Mouse (Mus musculus): ENCODE data around the gene Il10ra. TPM values are rescaled to one million over a fixed set of nuclear protein-coding genes. Genes with fewer than 3 reads are reported as not detected.
A peak's percentile ranks its signal among the peaks of the same experiment; 100 is the strongest.

The Il10ra gene
- polyA plus RNA-seq (2016; fragmentation: Nextera tagmentation; extraction: Ambion mirVana) = 0.56 TPM in 2 replicates

DNA sequence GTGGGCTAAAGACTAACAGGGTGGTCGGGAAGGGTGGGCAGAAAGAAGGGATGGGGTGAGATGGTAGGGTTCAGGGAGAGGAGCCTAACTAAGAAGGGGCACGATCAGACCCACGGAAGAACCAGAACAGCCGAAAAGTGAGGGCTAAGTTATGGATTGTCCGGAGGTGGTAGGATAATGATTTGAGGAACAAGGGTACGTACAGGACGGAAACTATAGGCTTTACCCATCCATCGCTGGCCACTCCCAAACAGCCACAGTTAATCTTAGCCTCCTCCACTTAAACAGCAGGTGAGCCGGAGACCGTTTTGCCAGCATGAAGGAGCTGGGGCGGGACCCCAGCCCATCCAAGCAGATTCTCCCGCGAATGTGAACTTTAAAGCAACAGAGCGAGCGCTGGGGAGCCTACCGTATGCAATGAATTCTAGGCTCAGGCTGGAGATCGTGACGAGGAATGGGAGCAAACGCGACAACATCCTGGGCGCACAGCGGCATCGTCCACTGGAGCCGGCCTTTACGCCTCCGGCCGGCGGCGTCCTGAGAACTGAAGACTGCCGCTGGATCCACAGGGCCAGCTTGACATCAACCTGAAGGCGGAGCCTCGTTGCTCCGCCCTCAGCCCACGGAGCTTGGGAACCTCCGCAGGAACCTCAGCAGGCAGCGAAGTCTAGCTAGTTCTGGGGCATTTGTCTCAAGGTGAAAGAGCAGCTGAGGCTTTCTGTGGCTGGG is at the start of gene Il10ra:
Gene Il10ra, minus strand, starts transcription at position 553 of the 729 bp plus-strand sequence.
- Histone ChIP-seq H3K4me1 (peaks cover 13% of the 10 kb centered on the region), H3K9ac (replicated peaks) (peak within 1 kb of the TSS; percentile 26; the same call in 1 of the 2 replicates), H3K4me3 (peak within 1 kb of the TSS; percentile 39), H3K27ac (replicated peaks) (no peak within 1 kb of the TSS), H3K36me3 (no peaks in the 10 kb centered on the region), H3K9me3 (no peaks in the 10 kb centered on the region), H3K27me3 (peaks cover 44% of the 10 kb centered on the region), H3K4me2 (replicated peaks) (peak within 1 kb of the TSS; percentile 66)
- no peak for ATAC-seq (ENCODE audit: low FRiP score, low read depth)
- 7% methylated on average over 36 of the region's 36 CpGs for WGBS

DNA sequence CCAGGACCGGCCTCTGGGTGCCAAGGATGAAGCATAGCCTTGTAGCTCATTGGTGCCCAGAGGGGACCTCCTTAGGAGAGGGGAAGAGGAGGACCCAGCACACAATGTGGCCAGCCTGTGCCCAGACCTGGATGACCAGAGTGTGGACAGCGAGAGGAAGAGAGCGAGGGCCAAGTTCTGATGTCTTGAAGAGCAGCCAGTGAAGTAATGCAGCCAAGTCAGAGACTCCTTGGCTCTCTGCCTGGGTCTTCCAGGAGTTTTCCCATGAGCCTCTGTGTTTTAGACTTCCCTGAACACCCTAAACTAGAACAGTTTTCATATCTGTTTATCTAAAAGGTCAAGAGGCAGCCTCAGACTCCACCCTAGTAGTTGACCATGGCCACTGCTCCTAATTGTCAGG is 48.7 kb upstream of the Il10ra start:
- Histone ChIP-seq H3K27me3 (no peaks in the 10 kb centered on the region), H3K36me3 (no peaks in the 10 kb centered on the region), H3K4me3 (no peak overlapping the region), H3K4me2 (replicated peaks) (no peak overlapping the region), H3K27ac (replicated peaks) (no peak overlapping the region), H3K4me1 (no peaks in the 10 kb centered on the region), H3K9me3 (no peaks in the 10 kb centered on the region), H3K9ac (replicated peaks) (no peak overlapping the region)
- ATAC-seq (ENCODE audit: low FRiP score, low read depth) = no peak
- 91% methylated on average over 3 of the region's 3 CpGs for WGBS

DNA sequence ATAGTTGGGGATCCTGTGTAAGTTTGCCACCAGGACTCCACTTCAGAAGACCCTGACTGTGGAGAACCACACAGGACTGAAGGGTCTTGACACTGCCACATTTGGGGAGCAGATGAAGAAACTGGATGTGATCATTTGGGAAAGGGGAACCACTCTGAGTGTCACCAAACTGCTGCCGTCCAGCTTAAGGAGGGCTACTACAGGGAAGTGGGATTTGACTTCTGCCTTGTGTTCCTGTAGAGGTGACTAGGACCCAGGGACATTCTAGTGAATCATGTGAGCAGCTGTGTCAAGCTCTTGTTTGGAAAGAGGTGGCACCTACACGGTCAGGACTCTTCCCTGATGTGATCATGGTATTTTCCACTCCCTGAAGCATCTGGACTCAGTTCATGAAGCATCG is 45.0 kb upstream of the Il10ra start:
- Histone ChIP-seq H3K9me3 (no peaks in the 10 kb centered on the region), H3K27ac (replicated peaks) (no peak overlapping the region), H3K4me2 (replicated peaks) (no peak overlapping the region), H3K9ac (replicated peaks) (no peak overlapping the region), H3K27me3 (no peaks in the 10 kb centered on the region), H3K4me1 (no peaks in the 10 kb centered on the region), H3K36me3 (no peaks in the 10 kb centered on the region), H3K4me3 (no peak overlapping the region)
- WGBS = 80% methylated on average over 3 of the region's 3 CpGs
- ATAC-seq (ENCODE audit: low FRiP score, low read depth) = no peak

DNA sequence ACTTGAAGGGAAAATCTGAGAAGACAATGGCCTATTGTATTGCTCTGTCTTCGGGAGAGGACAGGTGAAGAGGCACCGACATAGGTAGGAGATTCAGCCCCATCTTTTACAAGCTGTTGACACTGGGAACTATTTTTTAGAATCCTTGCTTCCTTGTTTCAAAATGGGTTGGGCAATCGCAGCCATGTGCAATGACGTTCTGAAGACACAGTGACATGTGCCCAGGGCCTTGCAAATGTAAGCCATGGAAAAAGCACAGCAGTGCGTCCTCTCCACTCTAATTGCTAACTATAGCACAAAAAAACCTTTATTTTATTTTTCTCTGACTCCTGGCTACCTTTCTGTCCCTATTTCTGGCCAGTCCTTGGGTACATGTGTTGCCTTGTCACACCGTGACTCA is 42.9 kb upstream of the Il10ra start:
- 88% methylated on average over 6 of the region's 6 CpGs for WGBS
- no peak overlapping the region for H3K4me2 ChIP-seq (replicated peaks)
- no peaks in the 10 kb centered on the region for H3K9me3 ChIP-seq
- H3K27ac ChIP-seq (replicated peaks) = no peak overlapping the region
- H3K27me3 ChIP-seq = no peaks in the 10 kb centered on the region
- H3K36me3 ChIP-seq = no peaks in the 10 kb centered on the region
- H3K9ac ChIP-seq (replicated peaks) = no peak overlapping the region
- no peak overlapping the region for H3K4me3 ChIP-seq
- no peak for ATAC-seq (ENCODE audit: low FRiP score, low read depth)
- H3K4me1 ChIP-seq = no peaks in the 10 kb centered on the region

DNA sequence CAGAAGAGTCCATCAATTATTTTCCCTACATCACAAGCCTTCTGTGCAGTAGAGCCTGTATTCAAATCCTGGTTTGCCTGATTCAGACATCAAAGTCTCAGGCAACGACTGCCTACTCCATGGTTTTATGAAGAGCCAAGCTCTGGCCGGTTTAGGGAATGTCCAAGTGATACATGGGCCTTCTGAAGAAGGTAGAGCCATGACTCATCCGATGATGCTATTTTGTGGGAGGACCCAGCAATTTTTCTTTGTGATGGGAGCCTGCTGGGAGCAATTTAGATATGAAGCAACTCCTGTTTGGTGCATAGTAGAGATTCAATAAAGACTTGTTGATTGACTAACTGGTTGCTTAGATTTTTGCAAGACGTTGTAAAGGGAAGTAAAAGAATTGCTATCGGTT is 39.6 kb upstream of the Il10ra start:
- no peak for ATAC-seq (ENCODE audit: low FRiP score, low read depth)
- no peak overlapping the region for H3K27ac ChIP-seq (replicated peaks)
- no peaks in the 10 kb centered on the region for H3K27me3 ChIP-seq
- H3K9ac ChIP-seq (replicated peaks) = no peak overlapping the region
- H3K4me3 ChIP-seq = no peak overlapping the region
- no peak overlapping the region for H3K4me2 ChIP-seq (replicated peaks)
- no peaks in the 10 kb centered on the region for H3K4me1 ChIP-seq
- no peaks in the 10 kb centered on the region for H3K9me3 ChIP-seq
- WGBS = 87% methylated on average over 5 of the region's 5 CpGs
- H3K36me3 ChIP-seq = no peaks in the 10 kb centered on the region

DNA sequence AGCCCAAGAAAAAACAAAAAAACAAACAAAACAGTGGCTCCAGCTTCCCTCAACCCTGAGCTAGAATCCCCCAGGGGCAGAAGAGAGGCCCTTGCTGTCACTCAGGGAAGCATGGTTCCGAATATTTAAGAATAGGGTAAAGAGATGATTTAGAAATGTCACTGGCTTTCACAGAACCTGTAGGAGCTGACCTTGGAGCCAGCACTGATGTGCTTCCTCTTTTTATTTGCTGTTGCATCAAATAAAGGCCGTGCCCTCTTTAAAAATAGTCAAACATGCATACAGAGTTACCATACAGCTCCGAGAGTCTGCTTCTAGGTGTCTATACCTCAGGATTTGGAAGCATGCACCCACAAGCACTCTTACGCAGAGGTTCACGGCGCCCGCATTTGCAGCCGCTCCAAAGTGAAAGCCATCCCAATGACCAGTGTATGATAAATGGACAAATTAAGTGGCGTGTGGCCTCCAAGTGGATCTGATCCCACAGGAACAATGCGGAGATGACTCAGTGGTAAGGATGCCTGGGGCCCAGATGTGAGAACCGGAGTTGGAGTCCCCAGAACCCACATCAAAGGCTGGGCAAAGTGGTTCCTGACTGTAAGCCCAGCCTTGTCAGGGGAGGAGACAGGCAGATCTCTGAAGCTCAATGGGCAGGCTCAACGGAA is 37.9 kb upstream of the Il10ra start:
- WGBS = 88% methylated on average over 12 of the region's 12 CpGs
- no peaks in the 10 kb centered on the region for H3K4me1 ChIP-seq
- no peak for ATAC-seq (ENCODE audit: low FRiP score, low read depth)

DNA sequence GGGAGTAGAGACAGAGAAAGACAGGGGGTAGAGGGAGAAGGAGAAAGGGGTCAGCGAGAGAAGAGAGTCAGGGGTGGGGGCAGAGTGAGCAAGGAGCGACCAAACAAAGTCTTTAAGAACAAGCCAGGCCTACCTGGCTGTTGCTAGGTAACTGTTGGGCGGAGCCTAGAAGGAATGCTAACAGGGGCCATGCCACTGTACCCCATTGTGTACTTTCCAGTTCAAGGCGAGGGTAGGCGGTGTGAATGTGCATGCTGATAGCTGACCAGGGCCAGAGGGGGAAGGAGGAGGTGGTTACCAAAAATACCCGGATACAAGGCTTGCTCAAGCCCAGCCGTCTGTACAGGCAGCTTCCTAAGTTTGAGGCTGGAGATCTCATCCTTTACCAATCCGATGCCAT is 32.8 kb upstream of the Il10ra start:
- Histone ChIP-seq H3K4me1 (peaks cover 4% of the 10 kb centered on the region), H3K36me3 (no peaks in the 10 kb centered on the region), H3K9me3 (0 out of 2 replicates have a peak, but pooled peaks cover 3% of the 10 kb centered on the region), H3K4me2 (replicated peaks) (no peak overlapping the region), H3K9ac (replicated peaks) (no peak overlapping the region), H3K27me3 (peaks cover 6% of the 10 kb centered on the region), H3K27ac (replicated peaks) (no peak overlapping the region), H3K4me3 (no peak overlapping the region)
- WGBS = 87% methylated on average over 8 of the region's 8 CpGs
- no peak for ATAC-seq (ENCODE audit: low FRiP score, low read depth)

More for the DNA sequence above, 37.9 kb upstream of the Il10ra start:
- Histone ChIP-seq H3K9me3 (no peaks in the 10 kb centered on the region), H3K4me3 (no peak overlapping the region), H3K9ac (replicated peaks) (no peak overlapping the region), H3K27me3 (no peaks in the 10 kb centered on the region), H3K27ac (replicated peaks) (no peak overlapping the region), H3K4me2 (replicated peaks) (no peak overlapping the region), H3K36me3 (no peaks in the 10 kb centered on the region)

DNA sequence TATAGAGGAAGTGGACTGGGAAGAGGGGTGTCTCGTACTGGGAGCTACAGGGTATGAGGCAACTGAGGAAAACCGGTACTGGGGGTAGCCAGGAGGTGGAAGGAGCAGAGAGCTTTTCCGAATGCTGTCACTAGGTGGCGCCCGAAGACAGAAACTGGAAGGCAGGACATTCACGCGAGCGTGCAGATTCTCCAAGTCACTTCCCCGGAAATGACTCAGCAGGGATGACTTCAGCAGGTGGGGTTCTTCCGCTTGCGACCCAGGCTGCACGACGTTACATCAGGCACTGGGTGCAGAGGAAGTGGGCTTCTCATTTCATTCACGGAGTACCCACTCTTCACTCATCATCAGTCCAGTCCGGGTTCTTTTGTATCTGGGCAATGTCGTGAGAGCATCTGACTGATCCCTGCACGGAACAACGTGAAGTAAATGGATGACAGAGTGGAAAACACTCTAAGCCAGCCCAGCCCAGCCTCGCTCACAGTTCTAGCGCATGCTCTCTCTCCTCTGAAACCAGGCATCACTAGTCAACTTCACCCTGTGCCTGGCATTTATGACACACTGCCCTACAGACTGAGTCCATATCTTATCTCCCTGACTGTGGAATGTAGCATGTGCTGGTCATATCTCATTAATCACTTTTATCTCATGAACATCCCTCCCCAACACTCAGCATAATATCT is 31.6 kb upstream of the Il10ra start:
- Histone ChIP-seq H3K4me3 (peak overlapping the region; percentile 24), H3K36me3 (no peaks in the 10 kb centered on the region), H3K27ac (replicated peaks) (no peak overlapping the region), H3K4me2 (replicated peaks) (peak overlapping the region; percentile 50), H3K4me1 (peaks cover 4% of the 10 kb centered on the region), H3K9ac (replicated peaks) (no peak overlapping the region), H3K9me3 (0 out of 2 replicates have a peak, but pooled peaks cover 3% of the 10 kb centered on the region), H3K27me3 (peaks cover 6% of the 10 kb centered on the region)
- ATAC-seq (ENCODE audit: low FRiP score, low read depth) = peak; percentile 83
- 21% methylated on average over 20 of the region's 20 CpGs for WGBS

DNA sequence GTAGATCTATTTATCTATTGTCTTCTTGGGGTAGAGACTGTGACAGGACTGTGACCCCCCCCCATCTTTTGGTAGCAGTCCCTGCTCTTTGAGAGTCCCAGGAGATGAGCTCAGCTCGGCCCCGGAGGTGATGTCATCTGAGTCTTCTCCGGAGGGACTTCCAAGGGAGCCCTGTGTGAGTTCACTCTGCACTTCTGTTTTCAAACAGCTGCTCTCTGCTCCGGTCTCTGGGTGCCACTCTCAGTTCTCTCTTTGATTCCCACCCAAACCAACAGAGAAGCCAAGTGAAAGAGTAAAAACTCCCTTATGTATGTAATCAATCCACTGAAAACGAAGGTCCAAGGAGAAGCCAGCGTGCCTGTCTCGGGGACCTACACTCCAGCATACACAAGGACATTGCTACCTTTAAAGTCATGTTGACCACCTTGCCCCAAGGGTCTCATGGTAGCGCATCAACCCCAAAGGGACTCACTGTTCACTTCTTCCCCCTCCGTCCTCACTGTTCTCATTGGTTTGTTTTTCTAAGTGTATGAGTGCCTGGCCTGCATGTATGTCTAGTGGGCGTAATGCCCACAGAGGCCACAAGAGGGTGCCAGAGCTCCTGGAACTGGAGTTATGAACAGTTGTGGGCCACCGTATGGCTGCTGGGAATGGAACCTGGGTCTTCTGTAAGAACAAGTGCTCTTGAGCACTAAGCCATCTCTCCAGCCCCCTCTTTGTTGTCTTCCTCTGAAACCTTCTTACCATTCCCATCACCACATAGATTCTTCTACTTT is 30.5 kb upstream of the Il10ra start:
- Histone ChIP-seq H3K4me1 (peaks cover 4% of the 10 kb centered on the region), H3K36me3 (no peaks in the 10 kb centered on the region), H3K27me3 (peaks cover 6% of the 10 kb centered on the region), H3K4me3 (no peak overlapping the region), H3K27ac (replicated peaks) (no peak overlapping the region), H3K9ac (replicated peaks) (no peak overlapping the region), H3K9me3 (0 out of 2 replicates have a peak, but pooled peaks cover 3% of the 10 kb centered on the region), H3K4me2 (replicated peaks) (no peak overlapping the region)
- ATAC-seq (ENCODE audit: low FRiP score, low read depth) = no peak
- WGBS = 75% methylated on average over 11 of the region's 11 CpGs

DNA sequence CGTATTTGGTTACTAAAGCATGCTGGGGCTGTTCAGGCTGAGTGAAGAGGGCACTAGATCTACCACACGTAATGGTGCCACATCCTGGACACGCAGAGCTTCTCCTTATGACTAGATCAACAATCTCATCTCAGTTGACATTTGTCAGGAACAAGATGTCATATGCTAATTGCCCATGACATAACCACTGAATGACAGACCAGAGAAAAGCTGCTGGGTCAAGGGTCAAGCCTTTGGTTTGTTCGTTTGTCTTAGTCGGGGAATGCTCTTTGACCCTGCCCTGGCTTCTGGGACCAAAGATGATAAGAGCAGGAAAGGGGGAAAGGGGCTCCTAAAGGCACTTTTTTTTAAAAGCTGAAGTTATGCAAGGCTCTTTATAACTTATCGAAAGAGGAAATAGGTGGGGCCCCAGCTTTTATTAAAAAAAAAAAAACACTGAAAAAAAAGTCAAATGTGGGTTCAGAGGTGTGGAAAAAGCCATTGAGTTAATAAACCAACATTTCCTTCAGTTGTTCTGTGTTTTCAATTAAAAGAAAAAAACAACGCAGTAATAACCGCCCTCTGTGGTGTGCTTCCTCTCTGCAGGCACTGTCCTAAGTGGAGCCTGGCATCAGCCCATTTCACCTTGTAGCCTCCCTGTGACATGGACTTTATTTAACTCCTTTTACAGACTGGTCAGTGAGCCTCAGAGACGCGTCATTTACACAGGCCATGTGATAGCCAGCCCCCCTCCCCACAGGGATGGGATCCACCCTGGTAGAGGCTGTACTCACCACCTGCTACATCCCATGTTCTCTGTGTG is 25.5 kb upstream of the Il10ra start:
- ATAC-seq (ENCODE audit: low FRiP score, low read depth) = no peak
- H3K27me3 ChIP-seq = peaks cover 6% of the 10 kb centered on the region
- no peaks in the 10 kb centered on the region for H3K36me3 ChIP-seq
- no peak overlapping the region for H3K4me3 ChIP-seq
- no peak overlapping the region for H3K4me2 ChIP-seq (replicated peaks)
- no peak overlapping the region for H3K9ac ChIP-seq (replicated peaks)
- no peaks in the 10 kb centered on the region for H3K4me1 ChIP-seq
- 42% methylated on average over 10 of the region's 10 CpGs for WGBS
- no peak overlapping the region for H3K27ac ChIP-seq (replicated peaks)
- no peaks in the 10 kb centered on the region for H3K9me3 ChIP-seq

DNA sequence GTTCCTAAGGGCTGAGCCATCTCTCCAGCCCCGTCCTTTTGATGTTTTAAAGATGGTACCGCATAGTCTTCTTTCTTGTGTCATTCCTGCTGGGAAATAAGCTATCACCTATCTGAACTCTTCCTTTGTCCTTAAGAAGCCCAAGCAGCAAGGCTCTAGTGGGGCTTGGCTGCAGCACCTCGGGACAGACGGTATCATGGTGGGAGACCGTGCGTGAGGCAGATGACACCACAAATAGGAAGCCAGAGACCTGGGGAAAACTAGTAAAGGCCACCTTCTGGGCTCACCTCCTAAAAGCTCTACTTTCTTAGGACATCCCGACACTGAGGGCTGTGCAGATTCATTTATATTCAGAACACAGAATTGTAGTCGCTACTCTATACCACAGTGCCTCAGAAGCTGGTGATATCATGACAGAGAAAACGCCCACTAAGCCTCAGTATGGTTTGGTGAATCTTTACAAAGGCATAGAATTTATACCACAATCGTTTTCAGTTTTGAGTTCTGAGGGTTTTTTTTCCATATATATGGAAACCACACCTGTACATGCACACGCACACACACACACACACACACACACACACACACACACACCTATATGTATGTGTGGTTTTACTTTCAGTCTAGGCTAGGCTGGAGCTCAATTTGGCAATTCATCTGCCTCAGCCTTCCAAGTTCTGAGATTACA is 22.7 kb upstream of the Il10ra start:
- Histone ChIP-seq H3K4me1 (no peaks in the 10 kb centered on the region), H3K9ac (replicated peaks) (no peak overlapping the region), H3K36me3 (no peaks in the 10 kb centered on the region), H3K4me3 (no peak overlapping the region), H3K4me2 (replicated peaks) (no peak overlapping the region), H3K9me3 (no peaks in the 10 kb centered on the region), H3K27ac (replicated peaks) (no peak overlapping the region), H3K27me3 (no peaks in the 10 kb centered on the region)
- WGBS = 79% methylated on average over 11 of the region's 11 CpGs
- no peak for ATAC-seq (ENCODE audit: low FRiP score, low read depth)
